Mouse (Mus musculus) right cerebral cortex, adult 18-20 months (tissue): Measurements from ENCODE around the gene Olfr314.
"Not testable (repeated sequence)": the region's sequence is repeated elsewhere in the genome, so short reads cannot be mapped to it uniquely, and the experiment has no call there.

Source experiments
- DNase-seq: peaks from one replicate; pipeline ENCODE4 v3.0.0; 2022; ENCODE audit warnings: mixed read lengths

The Olfr314 gene

GRCm38 (mm10) chr11:58782480-58783089 is at the start of gene Olfr314:
TSS of gene Olfr314 (plus strand) at chr11:58782952.
- no peak for DNase-seq

- DNase-seq, result peak; percentile 19
Observed at GRCm38 (mm10) chr11:58733372-58733771, 49.4 kb upstream of the Olfr314 start.

DNA sequence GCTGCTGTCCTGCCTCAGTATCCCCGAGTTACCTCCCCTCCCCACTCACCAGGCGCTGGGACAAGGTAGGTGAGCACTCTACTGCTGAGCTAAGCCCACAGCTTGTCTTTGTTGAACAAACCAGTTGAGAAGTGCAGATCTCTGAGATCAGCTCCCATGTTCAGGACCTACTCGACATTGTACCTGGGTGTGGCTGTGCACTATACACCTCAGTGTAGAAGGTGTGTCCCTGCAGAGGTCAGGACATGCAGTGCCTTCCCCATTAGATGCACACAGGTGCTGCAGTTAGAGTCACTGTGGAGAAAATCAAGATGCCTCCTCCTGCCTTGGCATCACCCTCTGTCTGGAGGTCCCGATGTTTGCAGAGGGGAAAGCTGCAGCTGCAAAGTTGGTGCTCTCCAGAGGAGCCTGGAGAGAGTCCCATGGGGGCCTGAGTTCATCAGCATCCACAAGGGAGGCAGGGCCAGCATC is 43.9 kb upstream of the Olfr314 start, which contains the start of gene Olfr317:
Olfr317 (minus strand) TSS at position 421 of the 471 bp plus-strand sequence.
- DNase-seq, result no peak

DNA sequence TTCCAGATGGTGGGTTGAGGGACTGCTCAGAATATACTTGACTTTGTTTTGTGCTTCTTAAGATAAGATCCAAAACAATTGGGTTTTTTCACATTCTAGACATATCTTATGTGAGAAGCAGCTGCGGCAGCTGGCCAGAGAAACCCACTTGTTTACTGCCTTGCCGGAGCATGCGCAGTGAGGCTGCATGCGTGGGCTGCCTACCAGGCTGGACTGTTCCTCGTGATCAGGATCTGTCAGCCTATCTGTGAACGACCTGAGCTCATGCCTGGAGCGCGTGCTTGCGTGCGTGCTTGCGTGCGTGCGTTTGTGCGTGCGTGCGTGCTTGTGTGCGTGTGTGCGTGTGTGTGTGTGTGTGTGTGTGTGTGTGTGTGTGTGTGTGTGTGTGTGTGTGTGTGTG is 31.7 kb upstream of the Olfr314 start:
- peak; percentile 54 for DNase-seq

DNA sequence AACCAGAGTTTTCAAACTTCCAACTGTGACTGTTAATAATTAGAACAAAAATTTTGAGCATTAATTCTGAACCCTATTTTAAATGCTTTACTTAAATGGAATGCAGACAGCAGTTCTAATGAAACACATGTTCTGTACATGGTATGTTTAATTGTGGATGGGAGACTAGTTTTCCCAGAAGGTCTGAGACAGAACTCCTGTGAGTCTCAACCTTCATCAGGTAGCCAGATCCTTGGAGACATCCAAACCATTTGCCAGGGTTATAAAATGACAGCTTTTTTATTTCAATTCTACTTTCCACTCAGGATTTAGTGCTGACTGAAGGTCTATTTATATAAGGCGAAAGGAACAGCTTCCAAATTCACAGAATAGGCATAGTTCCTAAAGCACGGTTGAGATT is 30.3 kb upstream of the Olfr314 start, which contains the start of gene Olfr316:
Olfr316 (plus strand) TSS at position 301 of the 400 bp plus-strand sequence.
- DNase-seq, result no peak

DNA sequence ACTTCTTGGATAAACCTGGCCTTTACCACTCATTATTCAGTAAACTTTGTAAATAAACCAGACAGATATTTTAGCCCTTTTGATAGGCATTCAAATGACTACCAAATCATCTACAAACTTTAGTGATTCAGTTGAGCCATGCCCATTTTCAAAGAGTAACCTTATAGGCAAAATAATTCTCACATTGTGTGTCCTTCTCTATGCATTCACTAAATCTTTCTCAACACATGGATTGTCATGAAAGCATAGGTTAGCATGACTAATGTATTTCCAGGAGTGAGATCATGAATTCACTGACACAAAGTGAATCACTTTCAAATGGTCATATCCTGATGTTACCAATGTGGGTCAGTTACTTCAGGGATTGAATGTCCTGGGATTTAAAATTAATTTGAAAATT is 9.9 kb upstream of the Olfr314 start, which contains the start of gene Olfr315:
Olfr315 (plus strand) TSS at position 301 of the 400 bp plus-strand sequence.
- no peak for DNase-seq

DNA sequence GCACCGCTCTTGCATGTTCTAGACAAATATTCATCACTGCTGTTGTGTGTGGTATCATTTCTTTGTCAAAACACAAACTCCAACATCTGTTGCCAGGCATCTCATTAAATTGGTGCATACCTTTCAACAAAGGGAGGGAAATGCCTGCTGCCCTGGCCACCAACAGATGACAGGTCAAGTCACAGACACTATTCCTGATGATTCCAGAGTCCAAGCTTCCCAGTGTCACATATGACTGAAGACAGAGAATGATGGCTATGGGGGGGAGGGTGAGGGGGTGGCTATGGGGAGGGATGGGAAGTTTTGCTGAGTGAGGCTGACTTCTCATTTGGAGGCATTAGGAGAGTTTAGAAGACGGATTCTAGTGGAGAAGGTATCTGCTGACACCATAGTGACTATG is 1.4 kb downstream of the Olfr314 start:
- no peak for DNase-seq

GRCm38 (mm10) chr11:58787651-58788050 is 4.9 kb downstream of the Olfr314 start:
- DNase-seq, result no peak

DNA sequence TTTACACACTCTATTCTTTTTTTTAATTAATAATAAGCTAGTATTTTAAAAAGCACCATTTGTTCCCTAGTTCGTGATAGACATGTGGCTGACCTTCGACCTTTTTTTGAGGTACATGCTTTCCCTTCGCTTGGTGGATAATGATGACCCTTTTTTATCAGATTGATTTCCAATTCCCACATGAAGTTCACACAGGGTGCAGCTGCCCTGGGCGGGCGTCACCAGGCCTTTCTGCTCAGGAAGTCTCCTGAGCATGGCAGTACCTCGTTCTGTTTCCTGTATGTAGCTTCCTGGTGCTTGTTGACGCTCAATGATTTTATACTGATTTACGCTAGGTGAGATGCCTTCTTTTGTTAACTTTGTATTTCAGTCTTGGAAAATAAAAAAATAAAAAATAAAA is 5.6 kb downstream of the Olfr314 start:
- no peak for DNase-seq

- no peak for DNase-seq
Observed at GRCm38 (mm10) chr11:58789532-58789931, 6.8 kb downstream of the Olfr314 start.

DNA sequence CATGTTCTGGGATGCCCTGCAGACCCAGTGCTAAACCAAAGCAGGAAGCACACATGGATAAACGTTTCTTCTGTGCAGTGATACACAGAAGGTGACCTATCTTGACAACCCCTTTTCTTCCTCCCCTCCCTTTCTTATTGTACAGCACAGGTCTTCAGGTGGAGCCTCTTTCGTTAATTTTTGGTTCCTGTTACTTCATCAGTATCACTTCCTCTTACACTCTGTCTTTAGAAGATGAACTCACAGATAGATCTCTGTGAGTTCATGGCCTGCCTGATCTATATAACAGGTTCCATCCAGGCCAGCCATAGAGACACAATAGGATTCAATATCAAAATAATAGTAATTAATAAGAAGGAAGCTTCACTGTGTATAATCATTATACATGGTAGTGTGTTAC is 7.3 kb downstream of the Olfr314 start:
- DNase-seq, result no peak

GRCm38 (mm10) chr11:58790646-58791045 is 7.9 kb downstream of the Olfr314 start:
- DNase-seq, result no peak

GRCm38 (mm10) chr11:58795856-58796255 is 13.1 kb downstream of the Olfr314 start:
- DNase-seq, result no peak

DNA sequence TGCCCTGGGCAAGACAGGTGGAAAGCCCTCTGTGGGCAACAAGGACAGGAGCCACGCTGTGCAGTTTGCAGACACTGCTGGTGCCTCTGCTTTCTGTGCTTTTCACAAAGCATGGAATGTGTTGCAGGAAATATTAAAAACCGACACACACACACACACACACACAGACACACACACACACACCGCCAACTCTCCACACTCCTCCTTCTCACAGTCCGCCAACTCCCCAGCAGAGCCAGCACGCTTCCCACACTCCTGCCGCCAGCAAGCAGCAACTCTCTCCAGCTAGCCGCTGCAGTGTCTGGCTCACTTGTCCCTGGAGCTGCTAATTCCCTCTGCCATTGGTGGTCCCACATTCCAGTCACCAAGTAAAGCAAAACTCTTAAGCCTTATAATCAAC is 14.1 kb downstream of the Olfr314 start:
- peak; percentile 82 for DNase-seq

GRCm38 (mm10) chr11:58799747-58800146 is 17.0 kb downstream of the Olfr314 start:
- DNase-seq, result peak; percentile 39

GRCm38 (mm10) chr11:58801558-58802228 is 18.9 kb downstream of the Olfr314 start, which contains the start of gene Fam183b:
TSS of gene Fam183b (minus strand) at chr11:58801960.
- DNase-seq, result no peak

GRCm38 (mm10) chr11:58803871-58804270 is 21.1 kb downstream of the Olfr314 start:
- no peak for DNase-seq

DNA sequence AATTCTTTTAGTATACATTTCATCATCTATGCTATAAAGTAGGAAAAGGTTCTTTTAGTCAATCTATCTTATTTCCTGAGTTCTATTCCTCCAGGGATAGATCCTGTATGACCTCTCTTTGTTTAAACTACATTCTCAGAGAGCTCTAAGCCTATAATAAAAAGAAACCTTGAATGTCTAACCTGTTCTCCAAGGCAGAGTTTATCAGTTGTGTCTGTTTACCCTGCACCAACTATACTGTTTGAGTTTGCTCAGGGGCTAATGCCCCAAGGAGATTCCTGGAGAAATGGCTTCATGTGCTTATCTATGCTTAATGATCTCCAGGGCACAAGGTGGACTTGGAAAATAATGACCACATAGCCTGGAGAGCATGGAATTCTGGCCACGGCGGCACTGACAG is 21.6 kb downstream of the Olfr314 start:
- no peak for DNase-seq

DNA sequence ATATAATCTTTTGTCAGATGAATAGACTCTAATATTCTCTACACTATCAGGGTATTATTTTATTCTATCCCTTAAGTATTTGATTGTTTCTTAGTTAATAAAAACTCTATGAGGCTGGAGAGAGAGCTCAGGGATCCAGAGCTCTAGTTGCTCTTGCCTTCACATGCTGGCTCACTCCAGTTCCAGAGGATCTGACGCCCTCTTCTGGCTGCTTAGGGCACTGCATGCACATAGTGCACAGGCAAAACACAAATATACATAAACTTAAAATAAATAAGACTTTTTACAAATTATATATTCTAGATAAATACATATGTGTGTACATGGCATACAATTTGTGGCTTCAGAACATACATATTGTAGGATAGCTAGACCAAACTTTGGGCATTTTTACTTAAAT is 29.2 kb downstream of the Olfr314 start:
- no peak for DNase-seq

DNA sequence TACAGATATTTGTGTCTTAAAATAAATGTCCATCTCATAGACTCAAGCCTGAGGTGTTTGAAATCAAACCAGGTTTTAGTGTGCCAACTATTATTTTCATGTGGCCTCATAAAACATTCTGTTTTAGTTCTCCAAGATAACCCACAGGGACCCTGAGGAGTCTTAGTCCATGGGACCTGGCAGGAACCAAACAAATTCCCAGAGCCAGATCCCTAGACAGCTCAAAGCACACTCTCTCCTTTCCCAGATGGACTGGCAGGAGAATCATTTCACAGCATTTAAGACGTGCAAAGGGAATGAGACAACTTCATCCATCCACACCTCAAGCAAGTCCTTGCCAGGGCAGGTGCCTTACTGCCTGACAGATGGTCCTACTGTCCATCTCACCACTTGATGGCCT is 31.9 kb downstream of the Olfr314 start, which contains the start of gene Olfr313:
Olfr313 (plus strand) TSS at position 301 of the 400 bp plus-strand sequence.
- DNase-seq, result not testable (repeated sequence)

- DNase-seq, result no peak
Observed at GRCm38 (mm10) chr11:58815676-58816075, 32.9 kb downstream of the Olfr314 start.

DNA sequence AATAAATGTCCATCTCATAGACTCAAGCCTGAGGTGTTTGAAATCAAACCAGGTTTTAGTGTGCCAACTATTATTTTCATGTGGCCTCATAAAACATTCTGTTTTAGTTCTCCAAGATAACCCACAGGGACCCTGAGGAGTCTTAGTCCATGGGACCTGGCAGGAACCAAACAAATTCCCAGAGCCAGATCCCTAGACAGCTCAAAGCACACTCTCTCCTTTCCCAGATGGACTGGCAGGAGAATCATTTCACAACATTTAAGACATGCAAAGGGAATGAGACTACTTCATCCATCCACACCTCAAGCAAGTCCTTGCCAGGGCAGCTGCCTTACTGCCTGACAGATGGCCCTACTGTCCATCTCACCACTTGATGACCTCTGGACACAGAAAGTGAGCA is 46.2 kb downstream of the Olfr314 start, which contains the start of gene Olfr312:
Olfr312 (plus strand) TSS at position 301 of the 400 bp plus-strand sequence.
- DNase-seq, result not testable (repeated sequence)

GRCm38 (mm10) chr11:58829764-58830163 is 47.0 kb downstream of the Olfr314 start:
- no peak for DNase-seq

- DNase-seq, result not testable (repeated sequence)
Observed at GRCm38 (mm10) chr11:58832541-58832940, 49.8 kb downstream of the Olfr314 start.
